Mouse (Mus musculus): ENCODE results near the gene Lrmda.
A peak's percentile ranks its signal among the peaks of the same experiment; 100 is the strongest.

The Lrmda gene

GRCm38 (mm10) chr14:22255458-22255857 lies 235.9 kb downstream of the Lrmda start:
- DNase-seq (ENCODE audit: low read depth) = no peak

- DNase-seq (ENCODE audit: low read depth) = peak; percentile 3
These were observed 236.8 kb downstream of the Lrmda start for GRCm38 (mm10) chr14:22256274-22256673.

DNA sequence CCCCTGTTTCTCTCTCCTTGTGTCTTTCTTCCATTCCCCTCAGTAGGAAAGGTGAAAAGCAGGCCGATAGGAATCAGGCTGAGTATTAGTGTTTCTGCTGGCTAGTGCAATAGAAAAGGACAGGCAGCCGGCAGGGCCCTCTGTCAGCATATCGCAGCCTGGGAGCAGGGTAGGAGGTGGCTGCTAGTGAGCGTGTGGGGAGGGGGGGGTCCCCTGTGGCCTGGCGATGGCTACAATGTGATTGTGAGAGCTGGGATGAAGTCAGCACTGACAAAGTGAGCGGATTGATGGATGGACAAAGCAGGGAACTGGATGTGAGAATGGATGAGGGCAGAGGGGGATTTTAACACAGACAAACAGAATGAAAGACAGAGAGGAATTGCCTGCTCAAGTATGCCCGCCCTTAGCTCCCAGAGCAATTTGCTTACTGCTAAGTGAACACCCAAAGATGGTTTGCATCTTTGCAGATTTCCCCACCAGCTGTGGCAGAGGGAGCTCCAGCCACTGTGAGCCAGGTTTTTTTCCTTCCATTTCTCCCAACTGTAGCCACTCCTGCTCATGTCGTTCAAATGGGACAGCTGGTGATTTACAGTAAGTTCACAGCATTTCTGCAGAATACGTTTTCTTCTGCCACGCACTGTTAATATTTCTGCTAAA lies 240.0 kb downstream of the Lrmda start:
- DNase-seq (ENCODE audit: low read depth) = no peak

DNA sequence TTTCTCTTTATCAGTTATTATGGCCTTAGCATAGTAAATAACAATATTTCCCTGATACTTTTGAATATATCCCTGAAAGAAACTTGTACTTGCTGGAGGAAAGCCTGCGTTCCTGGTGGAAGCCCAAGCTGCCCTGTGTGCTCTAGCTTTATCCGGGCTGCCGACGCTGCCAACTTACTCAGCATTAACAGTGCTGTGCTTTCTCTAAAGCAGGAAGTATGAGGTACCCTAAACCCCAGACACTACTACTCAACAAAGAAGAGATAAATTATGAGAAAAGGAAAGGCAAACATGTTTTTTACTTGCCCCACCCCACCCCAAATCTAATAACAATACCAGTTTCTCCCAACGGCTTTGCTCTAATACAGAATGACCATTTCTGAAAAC lies 240.5 kb downstream of the Lrmda start:
- no peak for DNase-seq (ENCODE audit: low read depth)

DNA sequence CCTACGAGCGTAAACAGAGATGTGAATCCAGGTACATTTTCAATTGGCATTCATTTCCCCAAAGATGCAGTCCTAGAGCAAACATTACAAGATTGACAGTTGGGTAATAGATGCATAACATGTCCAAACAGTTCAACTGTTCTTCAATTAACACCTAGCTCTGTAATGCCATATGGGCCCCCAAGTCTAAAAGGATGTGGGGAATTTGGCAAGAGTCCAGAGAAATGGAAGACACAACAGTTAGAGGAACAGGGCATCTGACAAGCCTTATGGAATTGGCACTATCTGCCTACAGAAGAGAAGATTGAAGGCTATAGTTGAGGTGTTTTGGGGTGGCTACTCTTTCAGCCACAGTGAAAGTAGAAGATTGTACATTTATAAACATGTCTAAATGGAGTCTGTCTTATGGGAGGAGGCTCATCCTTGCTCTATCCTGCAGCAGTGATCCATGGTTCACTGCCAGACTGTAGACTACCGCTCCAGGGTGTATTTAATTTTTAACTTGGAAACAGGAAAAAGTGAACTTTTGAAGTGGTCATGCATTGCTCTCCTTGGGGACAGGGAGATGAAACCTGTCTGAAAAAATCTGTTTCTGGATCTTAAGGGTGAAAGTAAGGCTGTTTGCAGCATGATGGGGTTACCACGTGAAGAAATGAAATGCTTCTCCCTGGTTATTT lies 245.9 kb downstream of the Lrmda start:
- no peak for DNase-seq (ENCODE audit: low read depth)

DNA sequence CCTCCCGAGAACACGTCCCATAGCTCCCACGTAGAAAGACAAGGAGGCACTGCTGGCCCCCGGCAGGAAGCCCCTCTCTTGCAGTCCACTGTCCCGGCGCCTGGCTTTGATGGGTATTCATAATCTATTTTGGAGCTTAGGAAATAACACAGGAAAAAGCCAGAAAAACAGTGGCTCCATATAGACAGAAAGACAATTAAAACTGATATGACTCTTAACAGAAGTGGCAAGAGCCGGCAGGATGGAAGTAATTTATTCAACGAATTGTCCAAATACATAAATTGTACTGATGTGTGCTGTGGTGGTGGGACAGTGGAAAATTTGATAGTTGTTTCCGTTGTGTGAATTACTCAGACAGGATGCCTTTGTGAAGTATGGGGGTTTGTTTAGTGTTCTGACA lies 250.3 kb downstream of the Lrmda start:
- DNase-seq (ENCODE audit: low read depth) = no peak

DNA sequence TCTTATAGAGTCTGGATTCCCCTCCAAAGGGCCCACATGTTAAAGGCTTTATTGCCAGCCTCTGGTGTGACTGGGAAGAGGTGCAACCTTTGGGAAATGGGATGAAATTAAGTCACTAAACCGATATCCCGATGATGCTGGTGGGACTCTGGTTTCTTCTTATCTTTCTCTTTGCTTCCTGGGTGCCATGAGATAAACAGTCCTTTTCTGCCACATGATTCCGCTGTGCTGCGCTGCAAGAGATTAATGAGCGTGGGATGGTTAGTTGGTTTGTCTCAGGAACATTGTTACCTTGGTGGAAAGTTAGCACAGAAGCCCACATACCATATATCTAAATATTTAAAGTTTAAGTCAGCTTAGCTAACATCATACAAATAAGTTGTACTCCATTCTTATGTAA lies 258.5 kb downstream of the Lrmda start:
- DNase-seq (ENCODE audit: low read depth) = no peak

DNA sequence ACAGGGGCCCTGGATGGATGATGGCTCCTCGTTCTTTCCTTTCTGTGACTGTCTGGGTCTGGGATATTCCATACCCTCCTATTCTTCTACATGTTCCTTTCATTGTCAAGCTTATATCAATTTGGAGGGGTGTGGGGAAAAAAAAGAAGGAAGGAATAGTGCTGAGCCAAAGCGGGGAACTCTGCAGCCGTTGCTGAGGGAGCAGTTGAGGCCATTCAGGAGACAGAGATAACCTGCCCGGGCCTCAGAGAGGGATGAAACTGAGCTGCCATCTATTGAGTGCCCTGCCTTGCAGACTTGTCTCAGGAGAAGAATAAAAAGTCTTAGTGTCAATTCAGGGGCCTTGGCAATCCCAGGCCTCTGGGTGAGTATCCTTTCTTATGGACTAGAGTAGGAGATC lies 260.1 kb downstream of the Lrmda start:
- DNase-seq (ENCODE audit: low read depth) = no peak

- no peak for DNase-seq (ENCODE audit: low read depth)
These were observed 262.1 kb downstream of the Lrmda start for GRCm38 (mm10) chr14:22281630-22282029.

- no peak for DNase-seq (ENCODE audit: low read depth)
These were observed 263.3 kb downstream of the Lrmda start for GRCm38 (mm10) chr14:22282847-22283246.

DNA sequence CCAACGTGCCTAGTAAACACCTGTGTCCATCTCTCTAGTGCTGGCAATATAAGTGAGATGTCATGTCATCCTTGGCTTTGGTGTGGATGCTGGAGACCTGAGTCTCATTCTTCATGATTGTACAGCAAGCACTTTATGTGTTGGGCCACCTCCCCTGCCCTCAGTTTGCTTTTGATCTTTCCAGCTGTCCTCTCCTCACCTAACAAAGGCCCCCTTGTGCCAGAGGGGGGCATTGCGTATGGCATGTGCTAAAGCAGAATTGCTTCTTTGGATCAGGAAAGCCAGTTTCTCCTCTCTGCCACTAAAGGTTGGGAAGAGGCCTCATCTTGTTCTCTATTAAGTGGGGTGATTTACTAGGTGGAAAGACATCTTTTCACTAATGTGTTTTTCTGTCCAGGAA lies 264.2 kb downstream of the Lrmda start:
- DNase-seq (ENCODE audit: low read depth) = no peak

GRCm38 (mm10) chr14:22284823-22285517 lies 265.5 kb downstream of the Lrmda start:
- no peak for DNase-seq (ENCODE audit: low read depth)

DNA sequence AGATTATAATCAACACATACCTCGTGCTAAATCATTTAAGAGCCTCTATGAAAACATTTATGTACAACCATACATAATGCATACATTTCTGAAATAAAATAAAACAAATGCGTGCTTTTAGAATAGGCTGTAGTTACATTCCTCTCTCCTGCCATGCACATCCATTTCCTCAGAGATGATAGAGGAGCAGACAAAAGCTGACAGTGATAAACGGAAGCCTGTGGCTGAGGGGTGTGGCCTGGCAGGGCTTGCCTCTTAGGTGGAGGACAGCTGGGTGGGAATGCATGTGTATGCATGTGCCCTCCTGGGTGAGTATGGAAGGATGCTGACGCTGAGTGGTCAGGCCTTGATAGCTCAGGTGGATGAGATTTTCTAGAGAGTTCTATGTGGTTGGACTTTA lies 266.3 kb downstream of the Lrmda start:
- no peak for DNase-seq (ENCODE audit: low read depth)

DNA sequence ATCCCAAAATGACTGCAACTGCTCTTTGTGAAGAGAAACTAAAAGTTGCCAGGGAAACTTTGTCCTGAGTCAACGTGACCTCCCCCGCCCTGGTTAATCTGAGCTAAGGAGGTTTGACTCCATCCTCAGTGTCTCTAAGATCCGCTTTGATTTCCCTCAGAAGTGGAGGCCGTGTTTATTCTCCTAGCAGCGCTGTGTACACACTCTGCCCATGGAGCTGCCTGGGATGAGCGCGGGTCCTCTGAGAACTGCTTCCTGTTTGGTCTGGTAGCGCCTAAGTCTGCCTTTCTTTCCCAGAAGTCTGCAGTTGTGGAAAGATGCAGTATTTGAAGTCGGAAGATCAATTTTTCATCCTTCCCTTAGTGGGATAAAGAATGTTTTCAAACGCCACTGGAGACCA lies 268.7 kb downstream of the Lrmda start:
- no peak for DNase-seq (ENCODE audit: low read depth)

GRCm38 (mm10) chr14:22289380-22289922 lies 269.9 kb downstream of the Lrmda start:
- no peak for DNase-seq (ENCODE audit: low read depth)

- no peak for DNase-seq (ENCODE audit: low read depth)
These were observed 274.9 kb downstream of the Lrmda start for GRCm38 (mm10) chr14:22294371-22294770.

- DNase-seq (ENCODE audit: low read depth) = no peak
These were observed 277.2 kb downstream of the Lrmda start for GRCm38 (mm10) chr14:22296655-22297239.

GRCm38 (mm10) chr14:22306759-22307158 lies 287.2 kb downstream of the Lrmda start:
- DNase-seq (ENCODE audit: low read depth) = no peak

- DNase-seq (ENCODE audit: low read depth) = no peak
These were observed 288.5 kb downstream of the Lrmda start for GRCm38 (mm10) chr14:22308059-22308458.

GRCm38 (mm10) chr14:22323058-22323457 lies 303.5 kb downstream of the Lrmda start:
- DNase-seq (ENCODE audit: low read depth) = no peak

DNA sequence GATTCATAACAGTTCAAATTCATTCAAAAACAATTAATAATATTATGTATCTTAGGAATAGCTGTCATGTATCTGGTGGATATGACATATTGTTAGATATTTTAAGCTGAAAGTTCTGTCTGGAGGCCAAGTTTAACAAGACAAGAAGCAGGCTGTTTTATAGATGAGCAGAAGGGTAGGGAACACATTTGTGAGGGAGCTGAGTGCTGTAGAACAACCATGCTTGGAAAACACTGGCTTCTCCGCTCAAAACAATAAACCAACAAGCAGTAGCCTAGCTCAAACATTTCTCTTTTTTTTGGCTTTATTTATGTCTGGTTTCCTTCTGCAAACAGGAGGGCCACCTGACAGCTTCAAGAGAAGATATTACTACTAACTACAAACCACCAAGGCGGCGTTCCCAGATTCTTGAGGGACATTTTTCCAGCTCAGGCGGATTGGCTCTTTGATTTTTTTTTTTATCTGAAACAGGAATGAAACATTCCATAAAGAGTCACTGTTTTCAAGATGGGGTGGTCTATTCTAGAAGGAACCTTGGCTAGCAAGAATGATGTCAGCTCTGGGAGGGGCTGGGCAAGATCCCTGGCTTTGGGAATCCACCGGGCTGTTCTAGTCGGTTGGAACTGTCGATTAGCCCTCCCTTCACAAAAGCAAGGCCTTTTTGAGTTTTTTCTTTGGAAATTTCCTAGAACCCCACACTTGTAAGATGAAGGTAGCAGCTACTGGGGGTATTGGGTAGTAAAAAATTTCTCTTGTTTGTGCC lies 304.2 kb downstream of the Lrmda start:
- no peak for DNase-seq (ENCODE audit: low read depth)
